Mouse (Mus musculus): ENCODE data around the gene Hey2.

GRCm38 (mm10) chr10:30796469-30797261 lies 45.9 kb downstream of the Hey2 start:
- no peak for TF ChIP-seq GATA1 (IDR thresholded peaks at IDR 0.05; ENCODE audit: borderline replicate concordance, low read length)
- no peak for TF ChIP-seq FLI1 (IDR thresholded peaks at IDR 0.05; ENCODE audit: low read length)
